Mouse (Mus musculus): ENCODE data around the gene Fibcd1. TPM values are rescaled to one million over a fixed set of nuclear protein-coding genes. Genes with fewer than 3 reads are reported as not detected.

Fibcd1 gene
- polyA plus RNA-seq, 1 experiment, result 4.9 TPM

GRCm38 (mm10) chr2:31878610-31879009 lies 32.8 kb upstream of the Fibcd1 start:
- peaks cover 1% of the 10 kb centered on the region; the same call in 1 of the 2 replicates for H3K4me1 ChIP-seq (ENCODE audit: control insufficient read depth, insufficient read depth, low read length)
- H3K27ac ChIP-seq (ENCODE audit: insufficient read depth, low read length), result no peak overlapping the region
- no peak overlapping the region for H3K4me3 ChIP-seq (ENCODE audit: insufficient read depth, low read length)
- TF ChIP-seq CTCF (IDR thresholded peaks at IDR 0.05; ENCODE audit: extremely low read depth, insufficient read depth, low read length) (no peak), POLR2A (IDR thresholded peaks at IDR 0.05; ENCODE audit: extremely low read depth, insufficient read depth, low read length) (no peak)

DNA sequence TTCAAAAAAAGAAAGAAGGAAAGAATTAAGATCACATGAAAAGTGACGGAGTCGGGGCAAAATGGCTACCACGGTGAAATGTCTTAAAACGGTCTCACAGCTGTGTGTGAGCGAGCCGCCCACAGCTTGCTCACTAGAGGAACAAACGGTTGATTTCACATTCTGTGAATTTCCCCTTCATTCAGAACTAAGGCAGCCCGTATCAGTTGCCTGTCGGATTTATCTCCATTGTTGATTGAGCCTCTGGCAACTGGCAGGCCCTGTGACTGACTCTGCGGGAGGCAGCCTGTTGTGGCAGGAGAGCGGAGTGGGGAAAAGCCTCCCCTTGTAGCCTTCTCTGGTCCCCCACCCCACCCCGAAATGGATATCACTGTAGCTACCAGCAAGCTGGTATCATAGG lies 30.6 kb upstream of the Fibcd1 start:
- Histone ChIP-seq H3K4me1 (ENCODE audit: control insufficient read depth, insufficient read depth, low read length) (peaks cover 1% of the 10 kb centered on the region; the same call in 1 of the 2 replicates), H3K27ac (ENCODE audit: insufficient read depth, low read length) (no peak overlapping the region), H3K4me3 (ENCODE audit: insufficient read depth, low read length) (no peak overlapping the region)
- TF ChIP-seq POLR2A (IDR thresholded peaks at IDR 0.05; ENCODE audit: extremely low read depth, insufficient read depth, low read length) (no peak), CTCF (IDR thresholded peaks at IDR 0.05; ENCODE audit: extremely low read depth, insufficient read depth, low read length) (no peak)

DNA sequence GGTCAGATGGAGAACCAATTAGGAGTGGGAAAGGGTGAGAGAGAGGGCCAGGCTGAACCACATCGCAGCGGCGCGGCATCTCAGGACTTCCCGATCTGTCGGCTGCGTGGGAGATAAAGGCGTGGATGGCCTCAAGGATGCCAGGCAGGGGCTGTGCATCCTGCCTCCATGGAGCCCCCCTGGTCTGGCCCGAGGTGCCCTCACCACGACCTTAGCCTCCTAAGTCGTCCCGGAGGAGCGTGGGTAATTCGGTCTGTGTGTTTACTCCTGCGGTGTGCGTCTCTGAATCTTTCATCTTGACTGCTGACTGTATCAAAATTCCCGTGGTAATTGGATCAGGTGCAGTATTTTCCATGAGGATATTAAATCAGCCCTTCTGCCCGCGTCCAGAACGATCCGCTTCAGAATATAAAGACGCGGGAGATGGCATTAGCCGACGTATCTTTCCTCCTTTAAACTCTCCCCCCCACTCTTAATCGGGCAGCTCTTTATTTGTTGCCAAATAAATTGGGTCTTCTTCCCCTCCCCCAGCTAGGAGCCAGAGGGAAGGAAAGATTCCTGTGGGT lies 28.6 kb upstream of the Fibcd1 start:
- H3K4me1 ChIP-seq (ENCODE audit: control insufficient read depth, insufficient read depth, low read length), result peaks cover 1% of the 10 kb centered on the region; the same call in 1 of the 2 replicates
- TF ChIP-seq POLR2A (IDR thresholded peaks at IDR 0.05; ENCODE audit: extremely low read depth, insufficient read depth, low read length) (no peak), CTCF (IDR thresholded peaks at IDR 0.05; ENCODE audit: extremely low read depth, insufficient read depth, low read length) (no peak)

GRCm38 (mm10) chr2:31870683-31871082 lies 24.9 kb upstream of the Fibcd1 start:
- no peak overlapping the region for H3K4me3 ChIP-seq (ENCODE audit: insufficient read depth, low read length)
- no peaks in the 10 kb centered on the region for H3K4me1 ChIP-seq (ENCODE audit: control insufficient read depth, insufficient read depth, low read length)
- H3K27ac ChIP-seq (ENCODE audit: insufficient read depth, low read length), result no peak overlapping the region
- no peak for TF ChIP-seq POLR2A (IDR thresholded peaks at IDR 0.05; ENCODE audit: extremely low read depth, insufficient read depth, low read length)
- TF ChIP-seq CTCF (IDR thresholded peaks at IDR 0.05; ENCODE audit: extremely low read depth, insufficient read depth, low read length), result no peak

More for the DNA sequence above, 28.6 kb upstream of the Fibcd1 start:
- Histone ChIP-seq H3K27ac (ENCODE audit: insufficient read depth, low read length) (no peak overlapping the region), H3K4me3 (ENCODE audit: insufficient read depth, low read length) (no peak overlapping the region)

GRCm38 (mm10) chr2:31869692-31870091 lies 23.9 kb upstream of the Fibcd1 start:
- no peak overlapping the region for H3K4me3 ChIP-seq (ENCODE audit: insufficient read depth, low read length)
- TF ChIP-seq CTCF (IDR thresholded peaks at IDR 0.05; ENCODE audit: extremely low read depth, insufficient read depth, low read length) (no peak), POLR2A (IDR thresholded peaks at IDR 0.05; ENCODE audit: extremely low read depth, insufficient read depth, low read length) (no peak)
- H3K4me1 ChIP-seq (ENCODE audit: control insufficient read depth, insufficient read depth, low read length), result no peaks in the 10 kb centered on the region
- no peak overlapping the region for H3K27ac ChIP-seq (ENCODE audit: insufficient read depth, low read length)

DNA sequence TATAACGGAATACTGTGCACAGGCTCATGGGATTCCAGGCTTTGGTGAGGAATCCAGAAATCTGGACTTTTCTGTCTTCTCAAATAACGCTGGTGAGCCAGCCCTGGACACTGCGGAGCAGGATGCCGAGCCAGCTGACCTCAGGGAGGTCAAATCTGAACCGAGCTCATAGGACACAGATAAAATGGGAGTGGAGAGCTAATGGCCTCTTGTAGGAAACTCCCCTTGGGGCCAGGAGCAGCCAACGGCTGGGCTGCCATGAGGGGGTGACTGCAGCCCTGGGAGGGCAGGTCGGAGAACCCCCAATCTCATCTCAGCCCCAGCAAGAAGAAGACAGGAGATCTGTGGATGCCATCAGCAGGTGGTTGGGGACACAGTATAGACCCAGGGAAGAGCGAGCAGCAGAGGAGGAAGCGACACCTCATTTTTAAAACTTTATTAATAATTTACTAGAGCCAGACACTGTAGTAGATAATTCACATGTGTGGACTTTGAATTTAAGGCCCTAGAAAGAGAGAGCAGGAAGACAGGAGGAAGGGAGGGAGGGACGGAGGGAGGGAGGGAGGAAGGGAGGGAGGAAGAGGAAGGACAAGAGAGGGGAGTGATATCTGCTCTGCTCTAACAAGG lies 22.8 kb upstream of the Fibcd1 start:
- no peak for TF ChIP-seq POLR2A (IDR thresholded peaks at IDR 0.05; ENCODE audit: extremely low read depth, insufficient read depth, low read length)
- no peak for TF ChIP-seq CTCF (IDR thresholded peaks at IDR 0.05; ENCODE audit: extremely low read depth, insufficient read depth, low read length)
- Histone ChIP-seq H3K27ac (ENCODE audit: insufficient read depth, low read length) (no peak overlapping the region), H3K4me3 (ENCODE audit: insufficient read depth, low read length) (no peak overlapping the region)

DNA sequence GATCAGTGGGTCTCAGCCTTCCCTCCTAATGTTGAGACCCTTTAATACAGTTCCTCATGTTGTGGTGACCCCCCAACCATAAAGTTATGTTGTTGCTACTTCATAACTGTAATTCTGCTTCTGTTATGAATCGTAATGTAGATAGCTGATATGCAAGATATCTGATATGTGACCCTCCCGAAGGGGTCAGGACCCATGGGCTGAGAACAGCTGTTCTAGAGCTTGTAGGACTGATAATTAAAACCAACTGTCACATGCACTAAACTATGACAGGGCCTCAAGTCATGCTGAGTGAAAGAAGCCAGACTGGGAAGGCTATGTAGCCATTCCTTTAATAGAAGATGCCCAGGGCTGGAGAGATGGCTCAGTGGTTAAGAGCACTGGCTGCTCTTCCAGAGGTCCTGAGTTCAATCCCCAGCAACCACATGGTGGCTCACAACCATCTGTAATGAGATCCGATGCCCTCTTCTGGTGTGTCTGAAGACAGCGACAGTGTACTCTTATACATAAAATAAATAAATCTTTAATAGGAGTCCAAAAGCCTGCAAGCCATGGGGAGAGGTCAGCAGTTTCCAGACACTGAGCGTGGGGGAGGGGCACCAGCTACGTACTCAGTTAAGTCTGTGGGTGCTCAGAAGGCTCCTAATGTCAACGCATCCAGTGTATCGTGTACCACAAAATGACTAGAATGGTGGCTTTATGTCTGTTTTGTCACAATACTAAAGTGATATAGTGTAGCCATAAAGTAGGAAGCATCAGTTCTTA lies 22.1 kb upstream of the Fibcd1 start:
- no peak for TF ChIP-seq POLR2A (IDR thresholded peaks at IDR 0.05; ENCODE audit: extremely low read depth, insufficient read depth, low read length)
- TF ChIP-seq CTCF (IDR thresholded peaks at IDR 0.05; ENCODE audit: extremely low read depth, insufficient read depth, low read length), result no peak
- Histone ChIP-seq H3K4me3 (ENCODE audit: insufficient read depth, low read length) (no peak overlapping the region), H3K27ac (ENCODE audit: insufficient read depth, low read length) (no peak overlapping the region), H3K4me1 (ENCODE audit: control insufficient read depth, insufficient read depth, low read length) (no peaks in the 10 kb centered on the region)

More for the DNA sequence above, 22.8 kb upstream of the Fibcd1 start:
- no peaks in the 10 kb centered on the region for H3K4me1 ChIP-seq (ENCODE audit: control insufficient read depth, insufficient read depth, low read length)

- Histone ChIP-seq H3K4me3 (ENCODE audit: insufficient read depth, low read length) (no peak overlapping the region), H3K27ac (ENCODE audit: insufficient read depth, low read length) (no peak overlapping the region), H3K4me1 (ENCODE audit: control insufficient read depth, insufficient read depth, low read length) (0 out of 2 replicates have a peak, but pooled peaks cover 1% of the 10 kb centered on the region)
- no peak for TF ChIP-seq CTCF (IDR thresholded peaks at IDR 0.05; ENCODE audit: extremely low read depth, insufficient read depth, low read length)
These were observed 20.0 kb upstream of the Fibcd1 start for GRCm38 (mm10) chr2:31865794-31866193.

DNA sequence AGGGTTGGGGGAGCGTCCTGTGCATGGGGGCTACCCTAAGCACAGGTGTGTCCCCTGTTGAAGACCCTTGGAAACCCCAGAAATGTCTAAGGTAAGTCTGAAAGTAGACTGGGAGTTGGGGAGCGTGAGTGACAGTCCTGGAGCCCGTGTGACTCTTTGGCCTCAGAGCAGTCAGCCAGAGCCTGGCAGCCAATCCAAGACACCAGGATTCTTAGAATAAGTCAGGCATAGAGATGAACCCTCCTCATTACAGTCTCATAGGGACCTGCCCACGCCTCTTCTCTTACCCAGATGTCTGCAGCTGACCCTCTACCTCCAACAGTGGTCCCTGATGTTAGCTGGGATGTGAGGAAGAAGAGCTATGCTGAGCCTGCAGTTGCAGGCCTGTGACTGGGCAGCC lies 19.5 kb upstream of the Fibcd1 start:
- no peak for TF ChIP-seq POLR2A (IDR thresholded peaks at IDR 0.05; ENCODE audit: extremely low read depth, insufficient read depth, low read length)
- no peak for TF ChIP-seq CTCF (IDR thresholded peaks at IDR 0.05; ENCODE audit: extremely low read depth, insufficient read depth, low read length)
- 0 out of 2 replicates have a peak, but pooled peaks cover 1% of the 10 kb centered on the region for H3K4me1 ChIP-seq (ENCODE audit: control insufficient read depth, insufficient read depth, low read length)
- no peak overlapping the region for H3K4me3 ChIP-seq (ENCODE audit: insufficient read depth, low read length)
- no peak overlapping the region for H3K27ac ChIP-seq (ENCODE audit: insufficient read depth, low read length)
